Mouse (Mus musculus) liver, embryonic 15.5 days (tissue): Measurements from ENCODE around the gene Eif6. TPM values are rescaled to one million over a fixed set of nuclear protein-coding genes. Genes with fewer than 3 reads are reported as not detected.

Source experiments
- ATAC-seq: fragments of 200-750 bp; cut with Nextera tagmentation; 2 replicates; pipeline ENCODE4 v1.8.0; 2017; ENCODE audit warnings: moderate number of reproducible peaks, mild to moderate bottlenecking, moderate library complexity; ENCODE audit not compliant: insufficient read depth
- H3K27ac ChIP-seq: fragments of 300-500 bp; sonication (generic); replicated peaks from 2 replicates; pipeline ENCODE4 v1.5.1; 2015; ENCODE audit warnings: mild to moderate bottlenecking, inconsistent platforms
- H3K27me3 ChIP-seq: fragments of 300-500 bp; sonication (generic); 2 replicates; pipeline ENCODE4 v1.6.1; 2015; ENCODE audit warnings: mild to moderate bottlenecking, inconsistent platforms
- H3K36me3 ChIP-seq: fragments of 300-500 bp; sonication (generic); replicated peaks from 2 replicates; pipeline ENCODE4 v1.6.1; 2015; ENCODE audit warnings: moderate library complexity, mild to moderate bottlenecking, inconsistent platforms
- H3K4me1 ChIP-seq: fragments of 300-500 bp; sonication (generic); replicated peaks from 2 replicates; pipeline ENCODE4 v1.6.1; 2015; ENCODE audit warnings: inconsistent platforms
- H3K4me2 ChIP-seq: fragments of 300-500 bp; sonication (generic); 2 replicates; pipeline ENCODE4 v1.6.1; 2015; ENCODE audit warnings: moderate library complexity, mild to moderate bottlenecking, inconsistent platforms
- H3K4me3 ChIP-seq: fragments of 300-500 bp; sonication (generic); replicated peaks from 2 replicates; pipeline ENCODE4 v1.5.1; 2015; ENCODE audit warnings: mild to moderate bottlenecking, inconsistent platforms
- H3K9ac ChIP-seq: fragments of 300-500 bp; sonication (generic); 2 replicates; pipeline ENCODE4 v1.6.1; 2015; ENCODE audit warnings: moderate library complexity, mild to moderate bottlenecking, inconsistent platforms
- H3K9me3 ChIP-seq: fragments of 300-500 bp; sonication (generic); replicated peaks from 2 replicates; pipeline ENCODE4 v1.6.1; 2016; ENCODE audit warnings: inconsistent platforms
- WGBS: fragments of 180-500 bp; shearing (Covaris S2); methylation state at CpG from one replicate; pipeline ENCODE4 v1.1.7; 2015; ENCODE audit warnings: mixed read lengths; ENCODE audit not compliant: insufficient replicate concordance; 5-methylcytosine and 5-hydroxymethylcytosine counted together
- polyA plus RNA-seq: library from polyadenylated mRNA; unstranded; fragments of >200 nt; fragmentation: Nextera tagmentation; extraction: Ambion mirVana; gene quantifications from 2 replicates; pipeline ENCODE4 v1.2.1, GENCODE M21; 2015

The Eif6 gene
- polyA plus RNA-seq, 1 experiment from 2014 or later = 131 TPM

GRCm38 (mm10) chr2:155786905-155787304 is 39.8 kb downstream of the Eif6 start:
- no peak overlapping the region for H3K27ac ChIP-seq
- H3K9me3 ChIP-seq = no peaks in the 10 kb centered on the region
- H3K4me3 ChIP-seq = no peak overlapping the region
- H3K4me1 ChIP-seq = no peaks in the 10 kb centered on the region
- ATAC-seq = no peak
- 22% methylated on average over 5 of the region's 5 CpGs for WGBS
- H3K9ac ChIP-seq = no peak overlapping the region
- no peak overlapping the region for H3K4me2 ChIP-seq
- no peaks in the 10 kb centered on the region for H3K36me3 ChIP-seq
- H3K27me3 ChIP-seq = peaks cover 15% of the 10 kb centered on the region; the same call in 1 of the 2 replicates

GRCm38 (mm10) chr2:155784534-155784933 is 42.2 kb downstream of the Eif6 start:
- no peaks in the 10 kb centered on the region for H3K36me3 ChIP-seq
- no peak overlapping the region for H3K4me2 ChIP-seq
- no peaks in the 10 kb centered on the region for H3K9me3 ChIP-seq
- no peak overlapping the region for H3K4me3 ChIP-seq
- H3K4me1 ChIP-seq = no peaks in the 10 kb centered on the region
- 60% methylated on average over 6 of the region's 6 CpGs for WGBS
- no peak overlapping the region for H3K27ac ChIP-seq
- no peak for ATAC-seq
- no peak overlapping the region for H3K9ac ChIP-seq
- peaks cover 19% of the 10 kb centered on the region; the same call in 1 of the 2 replicates for H3K27me3 ChIP-seq

- Histone ChIP-seq H3K36me3 (no peaks in the 10 kb centered on the region), H3K9me3 (no peaks in the 10 kb centered on the region), H3K4me3 (no peak overlapping the region), H3K9ac (no peak overlapping the region), H3K4me1 (no peaks in the 10 kb centered on the region), H3K27me3 (peaks cover 52% of the 10 kb centered on the region), H3K4me2 (no peak overlapping the region), H3K27ac (no peak overlapping the region)
- ATAC-seq = no peak
- 61% methylated on average over 3 of the region's 3 CpGs for WGBS
Measured at GRCm38 (mm10) chr2:155779506-155779905, 47.2 kb downstream of the Eif6 start.

GRCm38 (mm10) chr2:155779066-155779465 is 47.7 kb downstream of the Eif6 start:
- H3K9me3 ChIP-seq = no peaks in the 10 kb centered on the region
- H3K36me3 ChIP-seq = no peaks in the 10 kb centered on the region
- H3K4me3 ChIP-seq = no peak overlapping the region
- WGBS = 38% methylated on average over 7 of the region's 7 CpGs
- no peak overlapping the region for H3K27ac ChIP-seq
- no peaks in the 10 kb centered on the region for H3K4me1 ChIP-seq
- no peak overlapping the region for H3K4me2 ChIP-seq
- no peak for ATAC-seq
- H3K9ac ChIP-seq = no peak overlapping the region
- H3K27me3 ChIP-seq = peaks cover 56% of the 10 kb centered on the region

GRCm38 (mm10) chr2:155778004-155778403 is 48.7 kb downstream of the Eif6 start:
- no peak overlapping the region for H3K9ac ChIP-seq
- no peak for ATAC-seq
- no peak overlapping the region for H3K4me3 ChIP-seq
- H3K4me2 ChIP-seq = no peak overlapping the region
- no peaks in the 10 kb centered on the region for H3K4me1 ChIP-seq
- peaks cover 67% of the 10 kb centered on the region for H3K27me3 ChIP-seq
- no peaks in the 10 kb centered on the region for H3K9me3 ChIP-seq
- H3K36me3 ChIP-seq = no peaks in the 10 kb centered on the region
- WGBS = 56% methylated on average over 6 of the region's 6 CpGs
- H3K27ac ChIP-seq = no peak overlapping the region

- Histone ChIP-seq H3K4me2 (no peak overlapping the region), H3K4me1 (no peaks in the 10 kb centered on the region), H3K27ac (no peak overlapping the region), H3K9ac (no peak overlapping the region), H3K9me3 (no peaks in the 10 kb centered on the region), H3K36me3 (no peaks in the 10 kb centered on the region), H3K27me3 (peaks cover 71% of the 10 kb centered on the region), H3K4me3 (no peak overlapping the region)
- ATAC-seq = no peak
- WGBS = 67% methylated on average over 4 of the region's 4 CpGs
Measured at GRCm38 (mm10) chr2:155777688-155777985, 49.1 kb downstream of the Eif6 start.

GRCm38 (mm10) chr2:155776824-155777687 is 49.7 kb downstream of the Eif6 start:
- Histone ChIP-seq H3K4me2 (no peak overlapping the region), H3K9me3 (no peaks in the 10 kb centered on the region), H3K36me3 (no peaks in the 10 kb centered on the region), H3K9ac (no peak overlapping the region), H3K27me3 (peaks cover 77% of the 10 kb centered on the region), H3K27ac (no peak overlapping the region), H3K4me3 (no peak overlapping the region), H3K4me1 (no peaks in the 10 kb centered on the region)
- ATAC-seq = no peak
- WGBS = 52% methylated on average over 10 of the region's 10 CpGs

GRCm38 (mm10) chr2:155775685-155776263 is 51.0 kb downstream of the Eif6 start:
- H3K27me3 ChIP-seq = peaks cover 84% of the 10 kb centered on the region

GRCm38 (mm10) chr2:155774927-155775684 is 51.6 kb downstream of the Eif6 start, which contains the start of gene Mmp24:
Gene Mmp24 (plus strand): TSS chr2:155775342.
- Histone ChIP-seq H3K9ac (no peak within 1 kb of the TSS), H3K27ac (no peak within 1 kb of the TSS), H3K36me3 (no peaks in the 10 kb centered on the region), H3K27me3 (peaks cover 87% of the 10 kb centered on the region), H3K4me3 (peak within 1 kb of the TSS; percentile 51), H3K4me1 (no peaks in the 10 kb centered on the region), H3K9me3 (no peaks in the 10 kb centered on the region), H3K4me2 (peak within 1 kb of the TSS; percentile 69)
- WGBS = 2% methylated on average over 81 of the region's 100 CpGs
- ATAC-seq = no peak

More at GRCm38 (mm10) chr2:155775685-155776263, 51.0 kb downstream of the Eif6 start:
- no peaks in the 10 kb centered on the region for H3K4me1 ChIP-seq
- ATAC-seq = 0 out of 2 replicates have a peak, but pooled peaks have one; percentile 28
- H3K36me3 ChIP-seq = no peaks in the 10 kb centered on the region
- H3K9me3 ChIP-seq = no peaks in the 10 kb centered on the region
- no peak overlapping the region for H3K27ac ChIP-seq
- H3K4me3 ChIP-seq = peak overlapping the region; percentile 51
- H3K9ac ChIP-seq = no peak overlapping the region
- H3K4me2 ChIP-seq = peak overlapping the region; percentile 69
- WGBS = 2% methylated on average over 44 of the region's 44 CpGs

GRCm38 (mm10) chr2:155774261-155774926 is 52.3 kb downstream of the Eif6 start:
- 46% methylated on average over 11 of the region's 11 CpGs for WGBS
- Histone ChIP-seq H3K27ac (no peak overlapping the region), H3K4me3 (no peak overlapping the region), H3K9ac (no peak overlapping the region), H3K36me3 (no peaks in the 10 kb centered on the region), H3K4me1 (no peaks in the 10 kb centered on the region), H3K4me2 (peak overlapping the region; percentile 69), H3K9me3 (no peaks in the 10 kb centered on the region), H3K27me3 (peaks cover 89% of the 10 kb centered on the region)
- ATAC-seq = no peak
